Mouse (Mus musculus): ENCODE results near the gene Atp7a. TPM values are rescaled to one million over a fixed set of nuclear protein-coding genes. Genes with fewer than 3 reads are reported as not detected.
"Not testable (repeated sequence)": the region's sequence is repeated elsewhere in the genome, so short reads cannot be mapped to it uniquely, and the experiment has no call there.

Gene Atp7a
- total RNA-seq (2017) = 53.7 to 68.9 TPM (median 66.7 TPM) in 3 replicates

DNA sequence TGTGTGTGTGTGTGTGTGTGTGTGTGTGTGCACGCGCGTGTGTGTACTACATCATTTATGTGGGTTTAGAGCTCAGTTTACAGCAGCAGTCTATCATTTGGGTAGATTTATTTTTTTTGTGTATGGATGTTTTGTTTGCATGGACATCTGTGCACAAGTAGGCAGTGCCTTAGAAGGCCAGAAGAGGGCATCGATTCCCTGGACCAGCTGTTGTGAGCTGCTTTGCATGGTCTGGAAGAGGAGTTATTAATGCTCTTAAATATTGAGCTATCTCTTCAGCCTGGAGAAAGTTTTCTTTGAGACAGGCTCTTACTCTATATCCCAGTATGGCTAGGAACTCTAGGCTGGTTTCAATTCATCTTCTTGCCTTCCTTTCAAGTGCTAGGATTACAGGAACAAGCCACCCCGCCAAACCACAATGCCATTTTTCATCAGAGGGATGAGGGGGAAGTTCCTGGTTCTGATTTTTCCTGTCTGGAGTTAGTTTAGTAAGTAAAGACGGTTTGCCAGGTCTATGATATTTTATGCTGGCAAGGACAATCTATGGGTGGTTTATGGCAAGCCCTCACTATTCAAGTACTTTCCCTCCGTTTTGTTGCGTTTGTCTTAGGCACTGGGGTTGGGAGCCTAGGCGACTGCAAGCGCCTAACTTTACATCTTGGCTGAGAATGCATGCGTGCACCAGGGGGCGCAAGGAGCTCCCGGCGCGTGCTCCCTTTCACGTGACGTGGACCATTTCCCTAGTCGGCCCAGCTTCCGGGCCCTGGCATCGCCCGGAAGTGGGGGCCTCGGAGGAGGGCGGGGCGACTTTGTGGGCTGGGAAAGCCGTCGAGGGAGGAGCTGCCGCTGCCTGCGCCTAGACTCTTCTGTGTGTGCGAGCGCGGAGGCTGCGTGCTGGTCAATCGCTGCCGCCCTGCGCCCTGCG lies at the start of gene Atp7a:
Gene Atp7a (plus strand): TSS at position 859 of the 925 bp plus-strand sequence.
- ATAC-seq (replicated peaks; ENCODE audit: insufficient number of reproducible peaks, low FRiP score, low TSS enrichment, poor library complexity, severe bottlenecking) = peak; percentile 91

DNA sequence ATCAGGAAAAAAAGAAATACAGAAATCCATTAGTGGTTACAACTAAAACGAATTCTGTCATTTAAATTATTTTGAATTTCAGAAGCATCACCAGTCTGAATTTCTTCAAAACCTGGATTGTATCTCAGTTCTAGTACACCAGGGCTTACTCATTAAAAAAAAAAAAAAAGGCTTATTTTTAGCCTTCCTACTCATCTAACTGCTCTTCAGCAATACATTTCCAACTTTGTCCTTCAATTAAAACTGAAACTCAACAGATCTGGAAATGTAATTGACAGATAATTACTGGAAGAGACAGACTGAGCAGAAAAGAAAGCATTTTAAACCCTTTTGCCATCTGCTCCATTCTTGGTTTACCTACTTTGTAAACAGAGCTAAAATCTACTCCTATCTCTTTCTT lies 25.5 kb upstream of the Atp7a start:
- no peak for ATAC-seq (replicated peaks; ENCODE audit: insufficient number of reproducible peaks, low FRiP score, low TSS enrichment, poor library complexity, severe bottlenecking)

DNA sequence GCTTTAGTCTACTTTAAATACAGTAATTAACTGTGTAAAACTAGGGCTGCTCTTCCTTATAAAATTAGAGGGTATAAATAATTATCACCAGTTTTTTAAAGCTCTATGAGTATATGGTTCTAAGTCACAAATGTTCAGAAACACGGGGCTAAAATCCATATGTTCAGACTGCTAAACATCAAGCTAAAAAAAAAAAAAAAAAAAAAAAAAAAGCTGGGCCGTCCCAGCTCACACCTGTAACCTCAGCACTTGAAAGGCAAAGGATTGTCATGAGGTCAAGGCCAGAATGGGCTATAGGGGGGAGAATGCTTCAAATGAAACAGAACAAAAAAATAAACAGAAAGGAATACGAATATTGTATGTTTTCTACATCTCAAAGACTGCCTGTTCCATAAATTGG lies 16.3 kb upstream of the Atp7a start:
- ATAC-seq (replicated peaks; ENCODE audit: insufficient number of reproducible peaks, low FRiP score, low TSS enrichment, poor library complexity, severe bottlenecking) = no peak

DNA sequence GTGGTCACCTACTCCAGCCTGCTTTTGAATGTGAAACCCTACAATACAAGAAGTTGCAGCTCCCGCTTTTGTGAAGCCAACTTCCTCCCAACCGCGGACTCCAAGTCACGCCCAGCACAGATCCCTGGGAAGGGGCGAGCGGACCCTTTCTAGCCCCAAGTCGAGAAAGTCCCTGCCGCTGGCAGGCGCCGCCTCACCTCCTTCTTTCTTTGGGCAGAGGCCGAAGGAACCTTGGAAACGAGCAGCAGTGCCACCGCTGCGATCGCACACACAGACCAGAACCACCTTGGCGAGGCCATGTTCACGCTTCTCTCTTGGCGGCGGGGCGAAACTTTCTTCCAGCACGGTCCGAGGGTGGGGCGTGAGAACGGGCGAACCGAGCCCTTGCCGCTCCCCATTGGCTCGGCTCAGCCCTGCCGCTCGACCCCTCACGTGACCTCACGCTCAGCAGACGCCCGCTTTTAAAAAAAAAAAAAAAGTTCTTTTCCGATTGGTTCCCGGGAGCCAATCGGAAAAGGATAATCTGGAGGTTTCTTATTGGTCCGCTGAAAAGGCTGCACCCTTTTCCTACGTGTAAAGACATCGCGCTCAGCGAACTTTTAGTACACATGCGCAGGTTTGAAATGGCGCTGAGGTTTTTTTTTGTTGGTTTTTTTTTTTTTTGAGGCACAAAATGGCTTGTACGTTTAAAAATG lies 15.5 kb upstream of the Atp7a start, which contains the start of gene Magt1:
Gene Magt1 (minus strand): TSS at position 442 of the 695 bp plus-strand sequence.
- ATAC-seq (replicated peaks; ENCODE audit: insufficient number of reproducible peaks, low FRiP score, low TSS enrichment, poor library complexity, severe bottlenecking) = peak; percentile 86

DNA sequence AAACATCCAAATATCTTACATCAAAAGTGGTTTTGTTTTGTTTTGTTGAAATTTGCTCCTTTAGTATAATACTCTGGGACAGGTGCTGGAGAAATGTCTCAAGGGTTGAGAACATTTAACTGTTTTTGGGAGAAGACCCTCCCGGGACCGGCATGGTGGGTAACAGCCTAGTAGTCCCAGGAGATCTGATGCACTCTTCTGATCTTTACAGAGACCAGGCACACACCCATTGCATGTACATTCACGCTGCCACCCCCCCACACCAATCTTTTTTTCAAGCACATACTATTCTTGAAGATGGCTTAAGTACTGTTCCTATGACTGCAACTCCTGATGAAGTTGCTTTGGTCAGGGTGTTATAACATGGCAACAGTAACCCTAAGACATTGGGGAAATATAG lies 14.5 kb upstream of the Atp7a start:
- no peak for ATAC-seq (replicated peaks; ENCODE audit: insufficient number of reproducible peaks, low FRiP score, low TSS enrichment, poor library complexity, severe bottlenecking)

DNA sequence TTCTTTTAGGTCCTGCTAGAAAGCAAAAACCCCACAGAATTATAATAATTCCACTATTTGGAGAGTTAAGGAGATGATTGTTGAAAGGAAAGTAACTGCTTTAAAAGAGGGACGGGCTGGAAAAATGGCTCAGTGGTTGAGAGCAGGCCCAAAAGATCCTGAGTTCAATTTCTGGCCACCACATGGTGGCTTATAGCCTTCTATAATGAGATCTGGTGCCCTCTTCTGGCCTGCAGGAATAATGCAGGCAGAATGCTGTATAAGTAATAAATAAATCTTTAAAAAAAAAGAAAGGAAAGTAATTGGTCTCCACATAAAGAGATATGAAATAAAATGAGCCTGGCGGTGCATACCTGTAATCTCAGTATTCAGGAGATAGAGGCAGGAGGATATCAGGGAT lies 13.9 kb upstream of the Atp7a start:
- ATAC-seq (replicated peaks; ENCODE audit: insufficient number of reproducible peaks, low FRiP score, low TSS enrichment, poor library complexity, severe bottlenecking) = no peak

DNA sequence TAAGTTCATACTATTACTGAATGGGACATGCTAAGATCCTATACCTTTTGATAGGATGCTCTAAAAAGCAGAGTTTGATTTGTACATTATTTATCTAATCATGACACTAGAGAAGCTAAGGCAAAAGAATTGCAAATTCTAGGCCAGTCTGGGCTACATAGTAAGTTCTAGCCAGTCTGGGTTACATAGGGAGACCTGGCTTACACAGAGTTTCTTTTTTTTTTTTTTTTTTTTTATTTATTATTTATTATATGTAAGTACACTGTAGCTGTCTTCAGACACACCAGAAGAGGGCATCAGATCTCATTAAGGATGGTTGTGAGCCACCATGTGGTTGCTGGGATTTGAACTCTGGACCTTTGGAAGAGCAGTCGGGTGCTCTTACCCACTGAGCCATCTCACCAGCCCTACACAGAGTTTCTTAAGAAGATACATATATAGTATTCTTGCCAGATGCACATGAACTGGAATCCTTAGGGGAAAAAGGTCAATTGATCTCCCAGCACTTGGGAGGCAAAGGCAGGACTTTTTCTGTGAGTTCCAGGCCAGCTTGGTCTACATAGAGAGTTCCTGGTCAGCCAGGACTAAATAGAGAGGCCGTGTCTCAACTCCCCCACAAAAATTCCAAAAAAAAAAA lies 12.2 kb upstream of the Atp7a start:
- ATAC-seq (replicated peaks; ENCODE audit: insufficient number of reproducible peaks, low FRiP score, low TSS enrichment, poor library complexity, severe bottlenecking) = not testable (repeated sequence)

DNA sequence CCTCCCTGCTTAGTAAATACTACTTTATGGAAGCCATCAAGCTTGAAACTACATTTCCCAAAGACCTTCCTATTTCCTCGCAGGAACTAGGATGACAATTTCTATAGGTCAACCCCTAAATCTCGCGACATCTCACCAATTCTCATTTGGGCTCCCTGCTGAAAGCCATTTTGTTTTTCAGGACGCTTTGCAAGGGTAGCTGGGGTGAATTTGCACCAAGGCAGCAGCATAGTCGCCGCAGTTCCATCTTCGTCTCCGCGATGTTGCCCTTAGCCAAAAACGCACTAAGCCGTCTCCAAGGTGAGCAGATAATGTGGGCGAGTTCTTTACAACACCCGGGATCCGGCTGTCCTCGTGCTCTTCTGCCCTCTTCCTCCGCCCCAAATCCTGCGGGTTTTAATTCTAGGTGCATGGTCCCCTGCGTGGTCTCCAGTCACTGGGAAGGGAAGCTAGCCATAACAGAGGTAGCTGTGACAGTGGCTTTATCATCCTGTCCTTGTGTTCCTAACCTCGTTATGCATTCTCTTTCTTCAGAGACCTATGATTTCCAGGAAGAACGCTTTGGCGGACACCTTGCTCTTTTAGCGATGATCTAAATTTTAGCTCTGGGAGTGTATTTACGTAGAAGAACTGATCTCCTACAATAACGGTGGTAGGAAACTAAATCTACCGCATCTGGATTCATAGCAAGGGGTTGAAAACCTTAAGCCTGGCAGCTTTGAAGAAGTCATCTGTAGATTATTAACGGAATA lies 11.3 kb upstream of the Atp7a start, which contains the start of gene Cox7b:
Gene Cox7b (plus strand): TSS at position 130 of the 752 bp plus-strand sequence.
- ATAC-seq (replicated peaks; ENCODE audit: insufficient number of reproducible peaks, low FRiP score, low TSS enrichment, poor library complexity, severe bottlenecking) = peak; percentile 64

DNA sequence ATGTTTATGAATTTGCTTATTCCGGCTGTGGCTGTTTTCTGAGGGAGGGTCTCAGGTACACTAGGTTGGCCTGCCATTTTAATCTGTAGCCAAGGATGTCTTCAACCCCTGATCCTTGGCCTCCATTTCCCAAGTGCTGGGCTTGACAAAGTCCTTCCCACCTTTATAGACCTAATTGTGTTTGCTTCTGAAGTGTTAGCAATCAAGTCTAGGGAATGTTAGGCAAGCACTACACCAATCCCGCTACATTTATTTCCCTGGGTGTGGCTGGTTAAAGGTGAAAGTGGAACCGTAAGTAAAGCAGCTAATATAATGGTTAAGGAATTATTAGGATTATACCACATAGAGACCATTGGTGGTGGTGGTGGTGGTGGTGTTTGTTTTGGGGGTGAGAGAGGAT lies 10.0 kb upstream of the Atp7a start:
- no peak for ATAC-seq (replicated peaks; ENCODE audit: insufficient number of reproducible peaks, low FRiP score, low TSS enrichment, poor library complexity, severe bottlenecking)

DNA sequence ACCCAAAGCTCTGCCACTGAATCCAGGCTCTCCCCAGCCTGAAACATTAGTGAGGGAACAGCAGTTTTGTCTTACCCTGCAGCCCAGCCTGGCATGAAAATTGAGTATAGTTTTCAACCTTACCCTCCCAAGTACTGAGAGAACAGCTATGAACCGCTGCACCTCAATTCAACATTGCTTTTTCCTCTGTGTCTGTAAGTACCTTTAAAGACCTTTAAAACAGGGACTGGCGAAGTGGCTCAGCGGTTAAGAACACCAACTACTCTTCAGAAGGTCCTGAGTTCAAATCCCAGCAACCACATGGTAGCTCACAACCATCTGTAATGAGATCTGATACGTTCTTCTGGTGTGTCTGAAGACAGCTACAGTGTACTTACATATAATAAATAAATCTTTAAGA lies 9.6 kb upstream of the Atp7a start:
- ATAC-seq (replicated peaks; ENCODE audit: insufficient number of reproducible peaks, low FRiP score, low TSS enrichment, poor library complexity, severe bottlenecking) = no peak

DNA sequence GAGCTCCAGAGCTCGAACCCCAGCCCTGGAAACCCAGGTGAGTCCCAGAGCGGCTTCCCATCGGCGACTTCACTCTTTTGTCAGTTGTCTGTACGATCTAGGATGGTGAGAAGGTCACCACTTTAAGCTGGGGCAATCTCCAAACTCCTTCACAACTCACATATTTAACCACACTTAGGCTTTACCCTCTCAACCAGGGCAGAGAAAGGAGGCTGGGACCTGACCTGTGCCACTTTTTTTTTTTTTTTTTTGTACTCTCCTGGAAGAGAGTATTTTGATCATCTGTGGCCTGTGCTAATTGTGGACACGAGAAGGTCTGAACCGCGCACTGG lies 233 bp downstream of the Atp7a start:
- no peak for ATAC-seq (replicated peaks; ENCODE audit: insufficient number of reproducible peaks, low FRiP score, low TSS enrichment, poor library complexity, severe bottlenecking)

DNA sequence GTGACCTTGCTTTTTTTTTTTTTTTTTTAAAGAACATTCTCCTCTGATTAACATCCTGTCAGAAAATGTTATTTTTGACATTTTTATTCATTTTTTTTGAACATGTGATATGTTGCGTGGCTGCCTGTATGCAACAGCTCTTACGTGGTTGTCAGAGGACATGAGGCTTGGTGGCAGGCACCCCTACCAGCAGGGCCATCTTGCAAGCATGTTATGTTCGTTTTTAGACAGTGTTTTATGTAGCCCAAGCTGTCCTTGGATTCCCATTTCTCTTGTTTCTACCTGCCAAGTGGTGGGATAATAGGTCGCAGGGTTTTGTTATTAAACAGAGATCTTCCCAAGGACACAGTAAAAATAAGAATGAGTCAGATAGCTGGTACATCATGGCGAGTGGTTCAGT lies 3.1 kb downstream of the Atp7a start:
- no peak for ATAC-seq (replicated peaks; ENCODE audit: insufficient number of reproducible peaks, low FRiP score, low TSS enrichment, poor library complexity, severe bottlenecking)

DNA sequence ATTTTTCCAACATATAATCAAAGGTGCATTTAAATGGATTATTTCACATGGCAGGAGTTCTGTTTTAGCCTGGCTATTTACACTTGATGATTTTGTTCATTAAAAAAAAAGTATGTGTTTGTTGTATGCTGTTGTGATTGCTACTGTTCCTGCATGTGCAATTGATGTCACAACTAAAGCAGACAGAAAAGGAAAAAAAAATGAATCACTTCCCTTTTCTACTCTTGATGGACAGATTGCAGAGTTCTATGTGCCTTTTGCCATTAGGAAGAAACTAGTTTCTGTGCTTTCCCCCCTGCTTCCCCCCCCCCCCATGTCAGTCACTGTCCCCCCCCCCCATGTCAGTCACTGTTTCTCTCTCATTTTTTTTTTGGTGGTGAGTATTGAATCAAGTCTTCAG lies 4.0 kb downstream of the Atp7a start:
- peak; percentile 37; the same call in 1 of the 2 replicates for ATAC-seq (replicated peaks; ENCODE audit: insufficient number of reproducible peaks, low FRiP score, low TSS enrichment, poor library complexity, severe bottlenecking)

DNA sequence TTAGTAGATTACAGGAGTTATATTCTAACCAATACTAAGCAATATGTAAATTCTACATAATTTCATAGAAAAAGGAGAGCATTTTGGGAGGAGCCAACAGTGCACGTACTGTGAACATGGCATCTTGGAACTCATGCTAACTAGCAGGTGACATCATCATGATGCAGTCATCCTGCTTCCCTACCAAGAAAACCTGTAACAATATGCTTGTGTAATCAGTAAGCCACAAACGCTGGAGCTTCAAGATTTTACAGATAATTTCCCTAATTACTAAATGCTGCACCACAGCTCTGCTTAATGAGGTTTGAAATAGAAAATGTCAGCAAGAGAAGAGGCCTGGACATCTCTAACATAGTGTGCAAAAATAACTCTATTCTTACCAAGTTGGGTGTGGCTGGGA lies 8.7 kb downstream of the Atp7a start:
- ATAC-seq (replicated peaks; ENCODE audit: insufficient number of reproducible peaks, low FRiP score, low TSS enrichment, poor library complexity, severe bottlenecking) = peak; percentile 82; the same call in 1 of the 2 replicates

DNA sequence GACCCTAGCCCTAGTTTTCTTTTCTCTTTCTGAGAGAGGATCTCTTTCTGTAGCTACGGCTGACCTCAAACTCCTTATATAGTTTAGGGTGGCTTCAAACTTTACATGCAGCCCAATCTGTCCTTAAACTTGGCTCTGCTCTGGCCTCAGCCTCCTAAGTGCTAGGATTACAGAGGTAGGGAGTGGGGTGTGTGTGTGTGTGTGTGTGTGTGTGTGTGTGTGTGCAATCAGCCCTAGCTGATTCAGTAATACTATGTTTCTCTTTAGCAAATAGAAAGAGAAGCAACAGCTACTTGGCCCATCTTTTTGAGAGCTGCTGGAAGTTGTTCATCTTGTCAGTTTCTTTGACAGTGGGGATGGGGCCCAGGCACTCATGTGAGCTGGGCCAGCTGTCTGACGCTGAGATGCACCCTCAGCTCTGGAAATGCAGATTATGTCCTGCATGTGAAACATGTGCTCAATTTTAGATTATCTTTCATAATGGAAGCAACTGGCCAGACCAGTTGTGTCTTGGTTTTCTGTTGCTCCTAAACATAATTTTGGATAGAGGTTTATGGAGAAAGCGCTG lies 10.2 kb downstream of the Atp7a start:
- no peak for ATAC-seq (replicated peaks; ENCODE audit: insufficient number of reproducible peaks, low FRiP score, low TSS enrichment, poor library complexity, severe bottlenecking)

DNA sequence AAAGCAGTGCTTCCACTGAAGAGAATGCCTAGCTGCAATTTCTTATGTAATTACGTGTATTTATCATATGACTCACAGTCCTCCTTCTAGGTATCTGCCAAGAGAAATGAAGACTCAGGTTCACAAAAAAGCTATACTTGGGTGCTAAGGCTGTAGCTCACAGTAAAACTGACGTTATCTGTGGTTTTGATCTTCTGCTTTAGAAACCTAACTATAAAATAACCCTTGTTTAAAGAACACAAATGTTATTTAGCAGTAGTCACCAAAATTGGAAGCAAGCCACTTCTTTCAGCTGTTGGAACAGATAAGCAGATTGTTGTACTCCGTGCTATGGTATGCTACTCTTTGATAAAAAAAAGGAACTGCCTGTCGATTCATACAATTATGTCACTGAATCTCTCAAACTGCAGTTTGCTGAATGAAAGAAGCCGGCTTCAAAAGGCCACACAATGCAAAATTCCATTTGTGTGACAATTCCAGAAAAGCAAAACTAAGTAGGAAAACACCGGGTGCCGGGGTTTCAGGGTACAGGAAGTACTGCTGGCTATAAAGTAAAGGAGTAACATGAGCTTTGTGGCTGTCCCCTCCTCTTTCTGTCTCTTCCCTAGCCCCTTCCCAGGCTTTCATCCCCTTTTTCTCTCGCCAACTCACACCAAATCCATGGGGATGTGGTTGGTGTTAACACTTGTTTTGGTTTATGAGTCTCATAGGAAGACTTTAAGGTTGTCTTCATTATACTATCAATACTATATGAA lies 17.0 kb downstream of the Atp7a start:
- no peak for ATAC-seq (replicated peaks; ENCODE audit: insufficient number of reproducible peaks, low FRiP score, low TSS enrichment, poor library complexity, severe bottlenecking)

DNA sequence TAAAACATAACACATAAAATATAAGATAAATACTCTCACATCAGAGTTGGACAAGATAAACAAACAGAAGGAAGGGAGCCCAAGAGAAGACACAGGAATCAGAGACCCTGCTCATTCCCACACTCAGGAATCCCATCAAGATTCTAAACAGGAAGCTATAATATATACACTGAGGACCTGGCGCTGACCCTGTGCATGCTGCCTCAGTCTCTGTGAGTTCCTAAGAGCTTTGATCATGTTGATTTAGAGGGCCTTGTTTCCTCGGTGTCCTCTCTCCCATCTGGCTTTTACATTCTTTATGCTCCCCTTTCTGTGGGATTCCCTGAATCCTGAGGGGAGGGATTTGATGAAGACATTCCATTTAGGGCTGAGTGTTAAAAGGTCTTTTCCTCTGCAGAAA lies 18.4 kb downstream of the Atp7a start:
- no peak for ATAC-seq (replicated peaks; ENCODE audit: insufficient number of reproducible peaks, low FRiP score, low TSS enrichment, poor library complexity, severe bottlenecking)

DNA sequence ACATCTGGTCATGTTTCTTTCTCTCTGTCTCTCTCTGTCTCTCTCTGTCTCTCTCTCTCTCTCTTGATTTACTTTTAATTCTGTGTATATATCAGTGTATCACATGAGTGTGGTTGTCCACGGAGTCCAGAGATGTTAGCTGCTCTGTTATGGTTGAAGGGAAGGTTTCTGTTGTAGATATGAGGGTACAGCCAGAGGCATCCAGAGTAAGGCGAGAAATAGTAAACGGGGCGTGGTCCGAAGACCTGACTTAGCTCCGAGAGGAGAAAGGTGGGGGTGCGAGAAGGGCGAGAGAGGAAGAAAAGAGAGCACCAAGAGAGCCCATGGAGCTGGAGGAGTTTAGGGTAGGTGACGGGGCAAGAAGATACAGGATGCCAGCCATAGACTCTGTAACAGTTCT lies 18.9 kb downstream of the Atp7a start:
- ATAC-seq (replicated peaks; ENCODE audit: insufficient number of reproducible peaks, low FRiP score, low TSS enrichment, poor library complexity, severe bottlenecking) = no peak
